24 mouse cellular contexts compared by ENCODE assay signal in genomic region chr3:27239568-27239967, GRCm38 (mm10). TPM values are rescaled to one million over a fixed set of nuclear protein-coding genes. Genes with fewer than 3 reads are reported as not detected.
A peak's percentile ranks its signal among the peaks of the same experiment; 100 is the strongest.
DNase-seq lines count a peak whose midpoint lies in the region; ATAC-seq and TF ChIP-seq lines count a peak whose summit lies in the region.
"Had no signal": no experiment of that assay in that cellular context is flagged by ENCODE, and none has a peak within 500 bp of the region (broad histone marks: within the 10 kb centered on the region; RNA-seq: fewer than 3 reads in every experiment).

No protein-coding gene starts in this region.

- no peaks in the 10 kb centered on the region for H3K27me3 ChIP-seq in ES-Bruce4 (ENCODE audit: control insufficient read depth, insufficient read depth, low read length, poor library complexity, severe bottlenecking)
- H3K27me3 ChIP-seq in midbrain, embryonic 13.5 days, result no peaks in the 10 kb centered on the region
- H3K27me3 ChIP-seq: heart, embryonic 13.5 days; limb, embryonic 12.5 days; liver, embryonic 12.5 days had no signal

- peak; percentile 2 for TF ChIP-seq CTCF in ES-Bruce4 (IDR thresholded peaks at IDR 0.05; ENCODE audit: low read depth, low read length)

- WGBS in midbrain, embryonic 13.5 days, result 91% methylated on average over 16 of the region's 16 CpGs

- no peak for TF ChIP-seq EP300 in ES-Bruce4 (IDR thresholded peaks at IDR 0.05; ENCODE audit: insufficient read depth, low read depth, low read length)

- peak; percentile 82 for DNase-seq in R1 (ENCODE audit: low read depth, low spot score)
- peak; percentile 47 to 68 for DNase-seq in adrenal gland, postnatal 36 days
- peak; percentile 72 to 81 for DNase-seq in heart, postnatal 14 days
- no peak for DNase-seq in right cerebral cortex, adult 2 months (ENCODE audit: low spot score in 2 of 2)
- DNase-seq in cerebellum, adult 9-10 months, result no peak
- no peak for DNase-seq in right cerebral cortex, postnatal 36 days (ENCODE audit: low spot score in 2 of 2)
- DNase-seq: B cell, adult 2 months; cerebellum, postnatal 14 days; embryo, embryonic 11 days; forebrain, postnatal 0 days; gastrocnemius, adult 2 months; kidney, adult 9 months; lung, adult 2 months; right cerebral cortex, postnatal 4 days; thymus, postnatal 4 days had no signal

- no peak for ATAC-seq in midbrain, embryonic 13.5 days
- ATAC-seq: activated CD4-positive, CD25-positive, alpha-beta regulatory T cell, adult 4 months; forebrain, postnatal 0 days; liver, embryonic 12.5 days had no signal

- no peak for TF ChIP-seq POLR2A in ES-Bruce4 (IDR thresholded peaks at IDR 0.05; ENCODE audit: insufficient read depth, low read length)

- intact Hi-C loops in heart, postnatal 14 days (cut with DNase I), result loop anchor here (5.0 kb wide), 1 partner anchor 172 kb away; no protein-coding TSS in a partner anchor

- H3K4me1 ChIP-seq in ES-Bruce4 (ENCODE audit: control insufficient read depth, insufficient read depth, low read length), result no peaks in the 10 kb centered on the region
- H3K4me1 ChIP-seq in midbrain, embryonic 13.5 days (replicated peaks), result no peaks in the 10 kb centered on the region
- H3K4me1 ChIP-seq: limb, embryonic 12.5 days; midbrain, embryonic 10.5 days had no signal

- no peaks in the 10 kb centered on the region for H3K9me3 ChIP-seq in ES-Bruce4 (replicated peaks; ENCODE audit: control insufficient read depth, insufficient read depth, low read length, poor library complexity, severe bottlenecking)
- no peaks in the 10 kb centered on the region for H3K9me3 ChIP-seq in midbrain, embryonic 13.5 days
- H3K9me3 ChIP-seq: heart, embryonic 13.5 days; limb, embryonic 12.5 days; liver, embryonic 12.5 days; midbrain, embryonic 10.5 days had no signal

- H3K9ac ChIP-seq in ES-Bruce4 (ENCODE audit: low read depth, poor library complexity, severe bottlenecking), result no peak overlapping the region
- H3K9ac ChIP-seq in midbrain, embryonic 13.5 days (replicated peaks), result no peak overlapping the region
- H3K9ac ChIP-seq: forebrain, postnatal 0 days; heart, embryonic 13.5 days; hindbrain, embryonic 14.5 days; limb, embryonic 12.5 days; liver, embryonic 12.5 days had no signal

- H3K27ac ChIP-seq in ES-Bruce4 (ENCODE audit: insufficient read depth, low read length), result no peak overlapping the region
- no peak overlapping the region for H3K27ac ChIP-seq in midbrain, embryonic 13.5 days
- H3K27ac ChIP-seq: gastrocnemius, adult 2 months; heart, embryonic 13.5 days; hindbrain, embryonic 14.5 days; limb, embryonic 12.5 days; liver, embryonic 12.5 days; macrophage; midbrain, embryonic 10.5 days had no signal

- H3K4me2 ChIP-seq in midbrain, embryonic 13.5 days (replicated peaks), result no peak overlapping the region
- H3K4me2 ChIP-seq: heart, embryonic 13.5 days; hindbrain, embryonic 14.5 days; limb, embryonic 12.5 days; liver, embryonic 12.5 days had no signal

- no peak overlapping the region for H3K4me3 ChIP-seq in ES-Bruce4 (ENCODE audit: low read depth, low read length)
- no peak overlapping the region for H3K4me3 ChIP-seq in midbrain, embryonic 13.5 days (replicated peaks)
- H3K4me3 ChIP-seq: gastrocnemius, adult 2 months; heart, embryonic 13.5 days; limb, embryonic 12.5 days; liver, embryonic 12.5 days; midbrain, embryonic 10.5 days had no signal

- no peaks in the 10 kb centered on the region for H3K36me3 ChIP-seq in ES-Bruce4 (ENCODE audit: control insufficient read depth, insufficient read depth, low read length, poor library complexity, severe bottlenecking)
- peaks cover 11% of the 10 kb centered on the region for H3K36me3 ChIP-seq in midbrain, embryonic 13.5 days

RNA-seq across cellular contexts. Expression of gene Nceh1, which starts 56.8 kb away (rescaled TPM):
- 12.2 and 12.9 TPM in 2 replicates for polyA plus RNA-seq in ES-Bruce4 (2011; ENCODE audit: insufficient read depth, insufficient read length, low read depth, missing spikeins)
- 100 to 1,000 TPM in 1 of 2 experiments, 10 to 100 TPM in 1; 91.9 to 225 TPM for total RNA-seq in adrenal gland, postnatal 36 days (2021)
- 100 to 1,000 TPM; 165 to 174 TPM for total RNA-seq in heart, postnatal 14 days (2021)
- 4.8 and 5.1 TPM in 2 replicates for polyA plus RNA-seq in midbrain, embryonic 13.5 days (2015; fragmentation: Nextera tagmentation; extraction: Ambion mirVana)

Comparison
In these comparisons a context has a peak if more than half of its experiments do, and no peak if none do; other contexts are left out.
1. DNase-seq: peak in R1 (single experiment), adrenal gland, postnatal 36 days (2 of 2) and heart, postnatal 14 days (2 of 2); none in right cerebral cortex, adult 2 months (0 of 2), cerebellum, adult 9-10 months (single experiment) and right cerebral cortex, postnatal 36 days (0 of 2).